Mouse (Mus musculus) liver, embryonic 14.5 days (tissue): ENCODE data around the gene Gm21083. TPM values are rescaled to one million over a fixed set of nuclear protein-coding genes. Genes with fewer than 3 reads are reported as not detected.
A peak's percentile ranks its signal among the peaks of the same experiment; 100 is the strongest.
"Not testable (repeated sequence)": the region's sequence is repeated elsewhere in the genome, so short reads cannot be mapped to it uniquely, and the experiment has no call there.

Experiments
- ATAC-seq: fragments of 200-750 bp; cut with Nextera tagmentation; 2 replicates; pipeline ENCODE4 v1.8.0; 2017; ENCODE audit warnings: moderate number of reproducible peaks, mild to moderate bottlenecking, moderate library complexity; ENCODE audit not compliant: insufficient read depth
- DNase-seq, 3 experiments: peaks; one replicate each; pipeline ENCODE4 v3.0.0-alpha.2; 2012 to 2013; ENCODE audit warnings: low read depth in 3 of 3, low spot score in 3 of 3
- H3K27ac ChIP-seq: fragments of 300-500 bp; sonication (generic); 2 replicates; pipeline ENCODE4 v1.5.1; 2014; ENCODE audit warnings: moderate library complexity, mild to moderate bottlenecking, control low read depth, inconsistent platforms
- H3K27me3 ChIP-seq: fragments of 300-500 bp; sonication (generic); 2 replicates; pipeline ENCODE4 v1.6.1; 2014; ENCODE audit warnings: mild to moderate bottlenecking, low read length, moderate library complexity; ENCODE audit not compliant: control insufficient read depth, insufficient read depth
- H3K36me3 ChIP-seq: fragments of 300-500 bp; sonication (generic); replicated peaks from 2 replicates; pipeline ENCODE4 v1.6.1; 2014; ENCODE audit warnings: low read depth; ENCODE audit not compliant: control insufficient read depth, insufficient read depth
- H3K4me1 ChIP-seq, 2 experiments: fragments of 200-500 bp in 1 of 2; fragments of 300-500 bp in 1 of 2; sonication (generic) in 1 of 2; replicated peaks; 2 replicates each; pipeline ENCODE4 v1.6.1; 2012 to 2014; ENCODE audit warnings: antibody characterized with exemption in 1 of 2, inconsistent platforms in 1 of 2, low read length in 1 of 2; ENCODE audit not compliant: control insufficient read depth in 2 of 2, insufficient read depth in 2 of 2
- H3K4me2 ChIP-seq: fragments of 300-500 bp; sonication (generic); 2 replicates; pipeline ENCODE4 v1.6.1; 2014; ENCODE audit warnings: low read depth, mild to moderate bottlenecking, control low read depth, moderate library complexity
- H3K4me3 ChIP-seq, 2 experiments: fragments of 200-500 bp in 1 of 2; fragments of 300-500 bp in 1 of 2; sonication (generic) in 1 of 2; 2 replicates each; pipeline ENCODE4 v1.5.1; 2012 to 2014; ENCODE audit warnings: low read depth in 2 of 2, low read length in 2 of 2, mild to moderate bottlenecking in 2 of 2, control low read depth in 1 of 2, inconsistent platforms in 1 of 2, moderate library complexity in 1 of 2; ENCODE audit not compliant: insufficient read depth in 1 of 2
- H3K9ac ChIP-seq: fragments of 300-500 bp; sonication (generic); replicated peaks from 2 replicates; pipeline ENCODE4 v1.6.1; 2014; ENCODE audit warnings: mild to moderate bottlenecking, control low read depth, moderate library complexity
- H3K9me3 ChIP-seq: fragments of 300-500 bp; sonication (generic); 2 replicates; pipeline ENCODE4 v1.6.1; 2016; ENCODE audit warnings: low read length, mixed read lengths; ENCODE audit not compliant: control insufficient read depth
- CTCF ChIP-seq: IDR thresholded peaks from 2 replicates; pipeline ENCODE4 v1.5.1; 2016; ENCODE audit warnings: antibody characterized with exemption, low read depth, control low read depth
- WGBS: fragments of 180-500 bp; shearing (Covaris S2); extraction: QIAGEN DNeasy Blood & Tissue Kit; methylation state at CpG from one replicate; pipeline ENCODE4 v1.1.7; 2014; ENCODE audit not compliant: insufficient replicate concordance; 5-methylcytosine and 5-hydroxymethylcytosine counted together
- polyA plus RNA-seq, 2 experiments: library from polyadenylated mRNA; depleted of rRNA in 1 of 2; stranded (reverse) in 1 of 2; unstranded in 1 of 2; fragments of >200 nt; fragmentation: Nextera tagmentation in 1 of 2; extraction: Ambion mirVana in 1 of 2; gene quantifications; 2 replicates each; pipeline versions ENCODE4 v1.2.1 to v1.2.3; 2012 to 2014

Gm21083 gene
- 0.03 TPM in 1 of 2 replicates, not detected in the other for polyA plus RNA-seq (2012; rRNA removed)
- polyA plus RNA-seq (2014; fragmentation: Nextera tagmentation; extraction: Ambion mirVana) = not detected in 2 replicates

GRCm38 (mm10) chr5:15577033-15577432, at the start of gene Gm21083:
Gene Gm21083 (plus strand): TSS chr5:15577333.
- not testable (repeated sequence) for ATAC-seq, H3K36me3 ChIP-seq, H3K9ac ChIP-seq, H3K4me1 ChIP-seq, H3K9me3 ChIP-seq, H3K4me3 ChIP-seq, H3K27ac ChIP-seq, H3K4me2 ChIP-seq, H3K27me3 ChIP-seq, DNase-seq
- WGBS = no CpG with 5 or more reads among the region's 1 CpGs

- not testable (repeated sequence) for H3K27ac ChIP-seq, H3K4me1 ChIP-seq, H3K9ac ChIP-seq, H3K36me3 ChIP-seq, H3K27me3 ChIP-seq, H3K9me3 ChIP-seq, DNase-seq, H3K4me3 ChIP-seq, H3K4me2 ChIP-seq, ATAC-seq
- no CpG with 5 or more reads among the region's 1 CpGs for WGBS
These were observed 48.0 kb upstream of the Gm21083 start, which contains the start of gene Gm21190 for GRCm38 (mm10) chr5:15529122-15529521. Gene Gm21190 (minus strand): TSS chr5:15529222.

DNA sequence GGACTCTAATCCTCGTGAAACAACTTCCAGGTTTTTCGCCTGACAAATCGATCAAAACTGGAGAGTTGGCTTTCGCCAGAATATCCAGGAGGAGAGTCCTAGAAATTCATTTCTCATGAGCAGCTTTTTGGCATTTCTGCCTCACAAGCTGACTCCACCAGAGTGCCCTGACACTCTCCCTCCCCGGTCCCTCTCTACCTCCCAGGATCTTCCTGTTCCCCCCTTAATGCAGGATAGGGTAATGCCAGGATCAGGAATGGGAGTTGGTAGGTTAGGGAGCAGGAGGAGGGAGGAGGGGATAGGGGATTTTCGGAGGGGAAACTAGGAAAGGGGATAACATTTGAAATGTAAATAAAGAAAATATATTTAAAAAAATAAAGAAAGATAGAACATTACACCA, 28.5 kb upstream of the Gm21083 start:
- not testable (repeated sequence) for H3K27me3 ChIP-seq, H3K27ac ChIP-seq, H3K4me3 ChIP-seq, ATAC-seq, H3K9me3 ChIP-seq, H3K4me2 ChIP-seq, DNase-seq, H3K9ac ChIP-seq, H3K36me3 ChIP-seq, H3K4me1 ChIP-seq
- 56% methylated on average over 6 of the region's 6 CpGs for WGBS

- H3K4me3 ChIP-seq, H3K27me3 ChIP-seq, H3K4me1 ChIP-seq, ATAC-seq, H3K27ac ChIP-seq, DNase-seq, H3K9ac ChIP-seq, H3K9me3 ChIP-seq, H3K4me2 ChIP-seq, H3K36me3 ChIP-seq: not testable (repeated sequence)
- 16% methylated on average over 1 of the region's 1 CpGs for WGBS
These were observed 28.0 kb upstream of the Gm21083 start for GRCm38 (mm10) chr5:15549134-15549533.

GRCm38 (mm10) chr5:15549606-15550005, 27.5 kb upstream of the Gm21083 start:
- H3K4me2 ChIP-seq, ATAC-seq, H3K27me3 ChIP-seq, H3K36me3 ChIP-seq, DNase-seq, H3K9me3 ChIP-seq, H3K9ac ChIP-seq, H3K4me3 ChIP-seq, H3K27ac ChIP-seq, H3K4me1 ChIP-seq: not testable (repeated sequence)
- 7% methylated on average over 3 of the region's 3 CpGs for WGBS
- TF ChIP-seq CTCF = peak; percentile 27; the same call in 1 of the 2 replicates

DNA sequence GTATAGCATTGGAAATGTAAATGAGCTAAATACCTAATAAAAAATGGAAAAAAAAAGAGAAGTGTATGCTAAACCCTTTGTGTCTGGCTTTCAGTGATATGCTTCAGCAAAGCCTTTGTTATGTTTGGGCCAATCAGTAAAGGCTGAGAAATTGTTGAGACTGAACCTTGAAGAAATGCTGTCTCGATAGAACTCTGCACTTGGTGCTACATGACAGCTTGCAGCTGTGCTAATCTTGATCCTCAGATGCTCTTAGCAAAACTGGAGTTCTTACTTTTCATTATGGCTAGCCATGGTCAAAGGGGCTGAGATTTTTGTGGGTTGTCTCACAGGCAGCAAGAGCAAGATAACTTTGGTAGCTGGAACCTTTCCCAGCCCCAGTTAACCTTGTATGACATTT, 18.5 kb upstream of the Gm21083 start:
- not testable (repeated sequence) for H3K27ac ChIP-seq, H3K4me1 ChIP-seq, ATAC-seq, H3K36me3 ChIP-seq, H3K4me2 ChIP-seq, H3K27me3 ChIP-seq, H3K4me3 ChIP-seq, H3K9ac ChIP-seq, H3K9me3 ChIP-seq, DNase-seq
- WGBS = 44% methylated on average over 1 of the region's 1 CpGs

- not testable (repeated sequence) for H3K9ac ChIP-seq, H3K27me3 ChIP-seq, DNase-seq, H3K4me1 ChIP-seq, H3K4me2 ChIP-seq, H3K36me3 ChIP-seq, ATAC-seq, H3K27ac ChIP-seq, H3K4me3 ChIP-seq, H3K9me3 ChIP-seq
- WGBS = 54% methylated on average over 3 of the region's 3 CpGs
These were observed 15.5 kb upstream of the Gm21083 start for GRCm38 (mm10) chr5:15561425-15562264.

DNA sequence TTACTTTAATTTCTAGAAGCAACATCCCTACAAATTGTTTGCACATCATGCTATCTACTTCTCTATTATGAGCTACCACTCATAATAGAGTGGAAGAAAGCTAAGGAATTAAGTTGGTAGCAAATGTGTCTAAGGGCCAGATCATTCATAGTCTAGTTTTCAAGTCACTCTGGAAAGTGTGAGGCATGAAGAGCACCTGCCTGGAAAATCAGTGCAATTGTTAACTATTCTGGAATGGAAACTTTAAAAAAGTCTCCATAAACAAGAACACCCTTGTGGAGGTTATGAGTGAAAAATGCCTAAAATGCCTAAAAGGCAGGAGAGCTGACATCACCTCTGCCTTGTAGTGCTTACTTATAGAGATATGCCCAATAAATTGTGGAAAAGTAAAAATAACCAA, 3.4 kb upstream of the Gm21083 start:
- not testable (repeated sequence) for H3K27ac ChIP-seq, H3K9ac ChIP-seq, DNase-seq, H3K4me1 ChIP-seq, H3K4me2 ChIP-seq, H3K27me3 ChIP-seq, H3K4me3 ChIP-seq, ATAC-seq, H3K36me3 ChIP-seq, H3K9me3 ChIP-seq
